Mouse (Mus musculus) neutrophil, adult 5-6 weeks (primary cell): Measurements from ENCODE around the gene Lkaaear1. TPM values are rescaled to one million over a fixed set of nuclear protein-coding genes. Genes with fewer than 3 reads are reported as not detected.

ENCODE experiments used
- ATAC-seq: fragments of 151-379, 151-347 bp; 2 replicates; pipeline ENCODE4 v1.8.0; 2017; ENCODE audit warnings: mild to moderate bottlenecking, moderate TSS enrichment; ENCODE audit not compliant: insufficient number of reproducible peaks, poor library complexity, low FRiP score, severe bottlenecking; ENCODE audit errors: extremely low read depth
- total RNA-seq: library from RNA; stranded (forward); fragments of 200-1000 nt; gene quantifications from 2 replicates; pipeline ENCODE4 v1.2.3, GENCODE M21; 2017

Gene Lkaaear1
- total RNA-seq, 1 experiment from 2014 or later: not detected

DNA sequence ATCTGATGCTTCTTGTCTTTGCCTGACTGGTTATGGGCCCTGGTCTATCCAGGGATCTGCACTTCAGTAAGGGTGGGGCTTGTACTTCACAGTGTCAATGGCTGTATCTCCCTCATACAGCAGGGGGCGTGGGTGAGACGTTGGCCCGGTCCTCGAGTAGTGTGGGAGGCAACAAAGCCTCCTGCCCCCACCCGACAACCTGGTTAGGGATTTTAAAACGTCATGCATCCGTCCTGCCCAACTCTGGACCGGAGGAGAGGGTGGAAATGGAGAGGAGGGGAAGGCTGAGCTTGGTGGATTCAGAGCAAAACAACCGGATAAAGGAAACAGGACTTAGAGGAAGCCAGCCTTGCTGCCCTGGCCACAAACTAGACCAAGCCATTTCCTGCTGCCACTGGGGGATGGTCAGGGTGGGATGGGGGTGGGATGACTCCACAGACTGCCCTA is 38.6 kb downstream of the Lkaaear1 start:
- ATAC-seq: peak; percentile 86

- peak; percentile 43 for ATAC-seq
These were observed 39.2 kb downstream of the Lkaaear1 start for GRCm38 (mm10) chr2:181658930-181659555.

DNA sequence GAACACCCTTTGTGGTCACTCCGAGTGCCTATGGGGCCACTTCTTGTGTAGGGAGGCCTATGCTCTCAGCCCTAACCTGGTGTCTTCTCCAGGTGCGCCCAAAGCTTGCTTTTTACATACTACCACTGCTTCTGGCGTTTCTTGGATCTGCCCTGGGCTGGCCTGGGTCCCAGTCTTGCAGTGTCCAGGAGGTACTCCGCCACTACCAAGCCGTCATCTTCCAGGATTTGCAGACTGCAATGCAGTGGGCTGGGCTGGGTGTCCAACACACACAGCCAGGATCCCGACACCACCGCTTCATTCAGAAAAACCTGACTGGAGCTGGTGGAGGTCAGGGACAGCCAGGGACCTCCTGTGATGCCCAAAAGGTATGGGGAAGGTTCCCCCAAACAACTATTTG is 39.7 kb downstream of the Lkaaear1 start:
- no peak for ATAC-seq

GRCm38 (mm10) chr2:181657441-181657840 is 40.8 kb downstream of the Lkaaear1 start:
- no peak for ATAC-seq

DNA sequence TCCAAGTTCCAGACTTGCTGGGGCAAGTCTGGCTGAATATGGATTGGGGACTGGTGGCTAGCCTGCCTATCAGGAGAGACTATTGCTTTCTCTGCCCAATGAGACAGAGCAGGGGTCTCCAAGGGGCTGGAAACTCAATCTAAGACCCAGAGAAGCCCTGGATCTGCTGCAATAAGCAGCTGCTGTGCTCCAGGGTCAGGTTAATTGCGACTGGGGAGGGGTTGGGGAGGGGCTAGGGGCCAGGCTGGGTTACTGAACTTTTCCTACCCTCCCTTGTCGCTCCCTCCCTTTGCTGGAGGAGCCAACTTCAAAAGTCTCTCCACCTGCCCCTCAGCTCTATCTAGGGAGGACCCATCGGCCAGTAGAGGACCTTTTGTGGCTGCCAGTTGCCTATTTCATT is 41.5 kb downstream of the Lkaaear1 start, which contains the start of gene Gm29797:
Gm29797 (plus strand) TSS at position 301 of the 400 bp plus-strand sequence.
- no peak for ATAC-seq

DNA sequence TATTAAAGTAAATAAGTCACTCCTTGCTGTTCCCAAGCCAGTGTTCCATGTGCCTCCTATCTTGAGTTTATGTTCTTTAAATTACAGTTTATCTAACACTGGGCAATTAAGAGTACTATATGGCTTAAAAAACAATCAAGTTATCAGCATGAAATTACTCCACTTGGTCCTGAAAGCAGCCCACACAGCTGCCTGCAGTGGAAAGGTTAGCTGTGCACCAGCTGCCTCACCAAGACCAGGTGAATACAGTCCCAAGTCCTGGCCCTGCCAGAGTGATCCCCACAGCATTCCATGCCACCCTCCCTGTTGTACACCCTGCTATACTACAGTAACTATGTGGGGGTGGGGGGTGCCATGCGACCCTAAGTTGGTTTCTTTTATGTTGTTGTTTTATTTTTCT is 44.7 kb downstream of the Lkaaear1 start:
- ATAC-seq: no peak

GRCm38 (mm10) chr2:181653065-181653464 is 45.2 kb downstream of the Lkaaear1 start:
- ATAC-seq: no peak

GRCm38 (mm10) chr2:181648926-181649325 is 49.3 kb downstream of the Lkaaear1 start:
- no peak for ATAC-seq

Other genes starting within 250 kb of the Lkaaear1 start
- gene Zbtb46, start 239.0 kb downstream of the Lkaaear1 start, total RNA-seq: 0.74 and 1.0 TPM in 2 replicates
- 0.35 TPM in 1 of 2 replicates, not detected in the other for gene Abhd16b, start 205.2 kb downstream of the Lkaaear1 start, total RNA-seq
- gene Tpd52l2, start 201.3 kb downstream of the Lkaaear1 start, total RNA-seq: 54.2 and 61.4 TPM in 2 replicates
- gene Dnajc5, start 178.0 kb downstream of the Lkaaear1 start, total RNA-seq: 81.3 and 85.7 TPM in 2 replicates
- gene Uckl1, start 113.5 kb downstream of the Lkaaear1 start, total RNA-seq: 142 and 143 TPM in 2 replicates
- gene Prpf6, start 106.6 kb downstream of the Lkaaear1 start, total RNA-seq: 103 and 106 TPM in 2 replicates
- gene Zfp512b, start 105.6 kb downstream of the Lkaaear1 start, total RNA-seq: 24.6 and 26.6 TPM in 2 replicates
- gene Samd10, start 99.2 kb downstream of the Lkaaear1 start, total RNA-seq: 6.9 and 9.7 TPM in 2 replicates
- gene Gm29797, start 41.4 kb downstream of the Lkaaear1 start, total RNA-seq: not detected in 2 replicates
- gene Sox18, start 26.8 kb downstream of the Lkaaear1 start, total RNA-seq: not detected in 2 replicates
- gene Tcea2, start 18.1 kb downstream of the Lkaaear1 start, total RNA-seq: 18.4 and 24.7 TPM in 2 replicates
- gene Rgs19, start 4.5 kb downstream of the Lkaaear1 start, total RNA-seq: 175 and 197 TPM in 2 replicates
- gene Oprl1, start 16.6 kb upstream of the Lkaaear1 start, total RNA-seq: 0.49 and 0.81 TPM in 2 replicates
- 0.58 TPM in 1 of 2 replicates, not detected in the other for gene Myt1, start 64.9 kb upstream of the Lkaaear1 start, total RNA-seq
- 71.7 and 73.3 TPM in 2 replicates for gene Pcmtd2, start 139.4 kb upstream of the Lkaaear1 start, total RNA-seq
- gene Polr3k, start 165.9 kb upstream of the Lkaaear1 start, total RNA-seq: 12.5 and 14.1 TPM in 2 replicates